Mouse (Mus musculus): Measurements from ENCODE around the gene Dnajc11. TPM values are rescaled to one million over a fixed set of nuclear protein-coding genes. Genes with fewer than 3 reads are reported as not detected.

Gene Dnajc11
- polyA plus RNA-seq, 1 experiment from 2014 or later = 85.1 TPM

GRCm38 (mm10) chr4:152013036-152013813, 79.7 kb downstream of the Dnajc11 start:
- Histone ChIP-seq H3K27ac (no peak overlapping the region), H3K36me3 (peaks cover 67% of the 10 kb centered on the region), H3K27me3 (replicated peaks) (peaks cover 1% of the 10 kb centered on the region; the same call in 1 of the 2 replicates), H3K9ac (no peak overlapping the region), H3K4me2 (no peak overlapping the region), H3K4me1 (peaks cover 54% of the 10 kb centered on the region), H3K4me3 (no peak overlapping the region), H3K9me3 (replicated peaks) (no peaks in the 10 kb centered on the region)
- no peak for ATAC-seq
- WGBS (ENCODE audit: insufficient replicate concordance) = 74% methylated on average over 12 of the region's 12 CpGs

GRCm38 (mm10) chr4:152019073-152019472, 85.6 kb downstream of the Dnajc11 start:
- no peak overlapping the region for H3K27ac ChIP-seq
- H3K27me3 ChIP-seq (replicated peaks) = no peaks in the 10 kb centered on the region
- H3K36me3 ChIP-seq = peaks cover 99% of the 10 kb centered on the region
- H3K9me3 ChIP-seq (replicated peaks) = no peaks in the 10 kb centered on the region
- H3K4me2 ChIP-seq = no peak overlapping the region
- WGBS (ENCODE audit: insufficient replicate concordance) = 72% methylated on average over 6 of the region's 6 CpGs
- no peak for ATAC-seq
- peaks cover 10% of the 10 kb centered on the region for H3K4me1 ChIP-seq
- no peak overlapping the region for H3K9ac ChIP-seq
- H3K4me3 ChIP-seq = no peak overlapping the region

- no peak overlapping the region for H3K4me3 ChIP-seq
- H3K36me3 ChIP-seq = peaks cover 99% of the 10 kb centered on the region
- no peaks in the 10 kb centered on the region for H3K9me3 ChIP-seq (replicated peaks)
- ATAC-seq = no peak
- no peak overlapping the region for H3K9ac ChIP-seq
- H3K27ac ChIP-seq = no peak overlapping the region
- H3K4me1 ChIP-seq = peaks cover 19% of the 10 kb centered on the region
- no peaks in the 10 kb centered on the region for H3K27me3 ChIP-seq (replicated peaks)
- no peak overlapping the region for H3K4me2 ChIP-seq
- WGBS (ENCODE audit: insufficient replicate concordance) = 87% methylated on average over 21 of the region's 21 CpGs
Observed at GRCm38 (mm10) chr4:152020024-152020423, 86.5 kb downstream of the Dnajc11 start.

- Histone ChIP-seq H3K27me3 (replicated peaks) (no peaks in the 10 kb centered on the region), H3K4me2 (no peak overlapping the region), H3K36me3 (peaks cover 95% of the 10 kb centered on the region), H3K4me3 (no peak overlapping the region), H3K4me1 (peaks cover 35% of the 10 kb centered on the region), H3K9me3 (replicated peaks) (no peaks in the 10 kb centered on the region), H3K27ac (no peak overlapping the region), H3K9ac (no peak overlapping the region)
- WGBS (ENCODE audit: insufficient replicate concordance) = 73% methylated on average over 12 of the region's 12 CpGs
- ATAC-seq = no peak
Observed at GRCm38 (mm10) chr4:152021568-152022097, 88.1 kb downstream of the Dnajc11 start.

DNA sequence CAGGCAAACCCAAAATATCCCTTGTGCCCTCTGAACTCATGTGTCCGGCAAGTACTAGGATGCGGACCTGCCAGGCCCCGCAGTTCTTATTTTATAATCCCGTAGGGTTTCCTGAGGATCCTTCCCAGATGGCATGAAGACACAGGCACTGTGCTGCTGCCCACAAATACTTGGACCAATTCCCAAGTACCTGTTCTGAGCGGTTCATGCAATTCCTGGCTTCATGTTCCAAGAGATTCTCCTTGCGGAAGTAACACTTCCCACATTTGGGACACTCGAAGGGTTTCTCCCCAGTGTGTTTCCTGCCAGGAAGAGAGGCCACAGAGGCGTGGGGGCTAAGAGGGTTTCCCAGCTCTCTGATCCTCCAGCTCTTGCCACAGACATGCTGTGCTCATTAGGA, 89.0 kb downstream of the Dnajc11 start:
- Histone ChIP-seq H3K9me3 (replicated peaks) (no peaks in the 10 kb centered on the region), H3K4me1 (peaks cover 40% of the 10 kb centered on the region), H3K36me3 (peaks cover 87% of the 10 kb centered on the region), H3K27ac (no peak overlapping the region), H3K27me3 (replicated peaks) (no peaks in the 10 kb centered on the region), H3K4me2 (no peak overlapping the region), H3K9ac (no peak overlapping the region), H3K4me3 (no peak overlapping the region)
- 78% methylated on average over 8 of the region's 8 CpGs for WGBS (ENCODE audit: insufficient replicate concordance)
- no peak for ATAC-seq

DNA sequence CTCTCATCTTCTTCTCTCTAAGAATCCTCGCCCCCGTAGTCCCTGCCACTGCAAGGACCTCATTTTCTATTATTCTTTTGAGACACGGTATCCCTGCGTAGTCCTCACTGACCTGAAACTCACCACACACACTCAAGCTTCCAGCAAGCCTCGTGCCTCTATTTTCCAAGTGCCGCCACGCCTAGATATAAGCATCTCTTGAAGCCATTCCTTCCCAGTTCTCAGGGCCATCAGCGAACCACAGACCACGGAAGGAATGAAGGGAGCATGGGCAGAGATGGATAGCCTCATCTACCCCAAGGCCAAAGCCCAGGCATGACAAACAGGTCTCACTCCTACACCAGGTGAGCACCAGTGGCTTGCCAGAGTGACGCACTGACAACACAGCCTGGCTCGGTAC, 91.0 kb downstream of the Dnajc11 start:
- peaks cover 68% of the 10 kb centered on the region for H3K36me3 ChIP-seq
- H3K9me3 ChIP-seq (replicated peaks) = no peaks in the 10 kb centered on the region
- 84% methylated on average over 11 of the region's 11 CpGs for WGBS (ENCODE audit: insufficient replicate concordance)
- no peak for ATAC-seq
- peaks cover 51% of the 10 kb centered on the region for H3K4me1 ChIP-seq
- H3K27ac ChIP-seq = no peak overlapping the region
- no peaks in the 10 kb centered on the region for H3K27me3 ChIP-seq (replicated peaks)
- no peak overlapping the region for H3K4me3 ChIP-seq
- H3K9ac ChIP-seq = peak overlapping the region; percentile 79; the same call in 1 of the 2 replicates
- peak overlapping the region; percentile 98 for H3K4me2 ChIP-seq

DNA sequence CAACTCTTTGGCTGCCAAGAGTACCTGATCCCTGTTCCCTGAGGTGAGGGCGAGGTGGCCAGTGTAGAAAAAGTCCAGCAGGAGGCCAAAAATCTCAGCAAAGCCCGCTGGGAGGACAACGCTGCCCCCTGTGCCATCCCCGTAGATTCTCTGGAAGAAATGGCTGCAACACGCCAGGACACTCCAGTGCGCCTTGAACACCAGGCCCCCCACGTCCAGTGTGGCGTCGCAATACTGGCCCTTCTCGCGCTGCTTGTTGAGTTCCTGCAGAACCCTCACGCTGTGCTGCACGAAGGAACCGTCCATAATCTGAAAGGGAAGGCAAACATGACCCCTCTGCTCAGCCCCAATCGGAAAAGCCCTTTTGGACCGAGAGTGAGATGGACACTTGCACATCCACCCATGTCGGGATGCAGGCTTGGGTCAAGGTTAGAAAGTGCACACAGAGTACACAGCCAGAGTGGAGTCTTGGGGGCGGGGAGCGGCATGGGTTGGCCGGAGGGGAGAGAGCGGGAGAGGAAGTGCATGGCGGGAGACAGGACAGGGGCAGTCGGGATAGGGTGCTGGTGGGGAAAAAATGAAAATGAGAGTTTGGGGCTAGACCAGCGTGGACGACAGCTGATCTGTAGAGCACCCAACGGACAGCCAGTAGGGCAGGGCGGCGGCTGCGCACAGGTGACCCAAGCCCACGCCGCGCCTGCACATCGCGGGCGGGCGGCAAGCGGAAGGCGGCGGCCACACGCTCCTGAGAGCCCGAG, 93.4 kb downstream of the Dnajc11 start:
- Histone ChIP-seq H3K9me3 (replicated peaks) (no peaks in the 10 kb centered on the region), H3K9ac (peak overlapping the region; percentile 79), H3K4me2 (peak overlapping the region; percentile 98), H3K36me3 (peaks cover 44% of the 10 kb centered on the region), H3K27ac (peak overlapping the region; percentile 79), H3K27me3 (replicated peaks) (peaks cover 13% of the 10 kb centered on the region), H3K4me1 (peaks cover 51% of the 10 kb centered on the region), H3K4me3 (peak overlapping the region; percentile 74)
- 4% methylated on average over 37 of the region's 41 CpGs for WGBS (ENCODE audit: insufficient replicate concordance)
- ATAC-seq = peak; percentile 70

- Histone ChIP-seq H3K36me3 (peaks cover 38% of the 10 kb centered on the region), H3K4me1 (peaks cover 51% of the 10 kb centered on the region), H3K27ac (peak within 1 kb of the TSS; percentile 79), H3K27me3 (replicated peaks) (peaks cover 19% of the 10 kb centered on the region), H3K4me3 (peak within 1 kb of the TSS; percentile 74), H3K9me3 (replicated peaks) (no peaks in the 10 kb centered on the region), H3K4me2 (peak within 1 kb of the TSS; percentile 98), H3K9ac (peak within 1 kb of the TSS; percentile 79)
- peak; percentile 97 for ATAC-seq
- 2% methylated on average over 33 of the region's 35 CpGs for WGBS (ENCODE audit: insufficient replicate concordance)
Observed at GRCm38 (mm10) chr4:152027524-152027923, 94.0 kb downstream of the Dnajc11 start, which contains the start of gene Zbtb48. TSS of gene Zbtb48 (minus strand) at chr4:152027671.

DNA sequence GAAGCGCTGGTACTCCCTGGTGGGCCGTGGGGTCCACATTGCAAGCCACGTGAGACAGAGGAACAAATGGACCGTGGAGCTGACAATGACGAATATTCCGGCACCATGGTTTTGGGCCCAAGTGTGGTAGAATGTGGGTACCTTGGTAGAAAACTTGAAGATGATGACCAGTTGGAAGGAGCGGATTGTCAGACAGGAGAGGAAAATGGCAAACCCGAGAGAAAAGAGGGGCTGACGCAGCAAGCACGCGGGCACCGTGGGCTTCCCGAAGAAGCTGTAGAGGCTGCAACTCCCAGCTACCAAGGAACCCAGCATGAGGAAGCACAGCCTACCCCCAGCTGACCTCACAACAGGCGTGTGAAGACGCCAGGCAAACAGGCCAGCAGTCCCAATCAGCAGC, 95.0 kb downstream of the Dnajc11 start:
- H3K9ac ChIP-seq = peak overlapping the region; percentile 79
- 0 out of 2 replicates have a peak overlapping the region, but pooled peaks have one; percentile 74 for H3K4me3 ChIP-seq
- peak overlapping the region; percentile 98 for H3K4me2 ChIP-seq
- H3K36me3 ChIP-seq = peaks cover 29% of the 10 kb centered on the region
- ATAC-seq = no peak
- H3K9me3 ChIP-seq (replicated peaks) = no peaks in the 10 kb centered on the region
- peaks cover 28% of the 10 kb centered on the region for H3K27me3 ChIP-seq (replicated peaks)
- WGBS (ENCODE audit: insufficient replicate concordance) = 62% methylated on average over 15 of the region's 15 CpGs
- H3K4me1 ChIP-seq = peaks cover 47% of the 10 kb centered on the region
- no peak overlapping the region for H3K27ac ChIP-seq

DNA sequence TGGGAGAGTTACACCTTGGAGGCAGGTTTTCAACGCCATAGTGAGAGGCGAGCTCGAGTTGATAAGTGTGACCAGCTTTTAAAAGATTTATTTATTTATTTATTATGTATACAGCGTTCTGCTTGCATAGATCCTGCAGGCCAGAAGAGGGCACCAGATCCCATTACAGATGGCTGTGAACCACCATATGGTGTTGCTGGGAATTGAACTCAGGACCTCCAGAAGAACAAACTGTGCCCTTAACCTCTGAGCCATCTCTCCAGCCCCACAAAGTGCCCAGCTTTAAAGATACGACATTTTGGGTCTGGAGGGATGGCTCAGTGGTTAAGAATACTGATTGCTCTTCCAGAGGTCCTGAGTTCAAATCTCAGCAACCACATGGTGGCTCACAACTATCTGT, 95.6 kb downstream of the Dnajc11 start:
- H3K4me2 ChIP-seq = no peak overlapping the region
- no peak overlapping the region for H3K27ac ChIP-seq
- H3K4me3 ChIP-seq = no peak overlapping the region
- WGBS (ENCODE audit: insufficient replicate concordance) = 28% methylated on average over 5 of the region's 5 CpGs
- H3K9me3 ChIP-seq (replicated peaks) = no peaks in the 10 kb centered on the region
- no peak overlapping the region for H3K9ac ChIP-seq
- peaks cover 34% of the 10 kb centered on the region for H3K27me3 ChIP-seq (replicated peaks)
- peaks cover 22% of the 10 kb centered on the region for H3K36me3 ChIP-seq
- peaks cover 41% of the 10 kb centered on the region for H3K4me1 ChIP-seq
- ATAC-seq = no peak

- H3K9ac ChIP-seq = no peak overlapping the region
- H3K36me3 ChIP-seq = peaks cover 13% of the 10 kb centered on the region
- ATAC-seq = no peak
- H3K4me3 ChIP-seq = no peak overlapping the region
- no peaks in the 10 kb centered on the region for H3K9me3 ChIP-seq (replicated peaks)
- peaks cover 32% of the 10 kb centered on the region for H3K4me1 ChIP-seq
- whole genome bisulfite sequencing (ENCODE audit: insufficient replicate concordance) = 67% methylated on average over 4 of the region's 4 CpGs
- H3K27ac ChIP-seq = no peak overlapping the region
- H3K4me2 ChIP-seq = no peak overlapping the region
- peaks cover 34% of the 10 kb centered on the region for H3K27me3 ChIP-seq (replicated peaks)
Observed at GRCm38 (mm10) chr4:152029997-152030396, 96.5 kb downstream of the Dnajc11 start.

Measured in liver, embryonic 12.5 days (tissue).